Comparison of ENCODE assay signal across 7 mouse cellular contexts in genomic region chr1:84840018-84840664, GRCm38 (mm10). TPM values are rescaled to one million over a fixed set of nuclear protein-coding genes. Genes with fewer than 3 reads are reported as not detected.
DNase-seq lines count a peak whose midpoint lies in the region; ATAC-seq lines count a peak whose summit lies in the region.

Gene Trip12, minus strand, starts transcription at chr1:84840516.

- H3K27ac ChIP-seq in brown adipose tissue, adult 24 weeks (replicated peaks; ENCODE audit: low read depth, low read length): peak within 1 kb of the TSS; percentile 93
- peak within 1 kb of the TSS; percentile 89 for H3K27ac ChIP-seq in midbrain, embryonic 11.5 days (ENCODE audit: low read depth, low read length)

- peak; percentile 66 for ATAC-seq in midbrain, embryonic 11.5 days (ENCODE audit: low FRiP score)

- peak within 1 kb of the TSS; percentile 97 for H3K9ac ChIP-seq in midbrain, embryonic 11.5 days (ENCODE audit: low read length)

- intact Hi-C loops in gastrocnemius, postnatal 36 days (cut with DNase I): loop anchor here (10.0 kb wide), 1 partner anchor 105 kb away; no protein-coding TSS in a partner anchor

- peak within 1 kb of the TSS; percentile 73 for H3K4me2 ChIP-seq in midbrain, embryonic 11.5 days

- H3K36me3 ChIP-seq in midbrain, embryonic 11.5 days (ENCODE audit: control insufficient read depth, insufficient read depth, low read length): no peaks in the 10 kb centered on the region

- under 1% methylated on average over 39 of the region's 39 CpGs for WGBS in large intestine, adult 2 months
- under 1% methylated on average over 38 of the region's 39 CpGs for WGBS in midbrain, embryonic 11.5 days

- no peaks in the 10 kb centered on the region for H3K4me1 ChIP-seq in brown adipose tissue, adult 24 weeks (ENCODE audit: control insufficient read depth, insufficient read depth, insufficient read length, low read length)
- H3K4me1 ChIP-seq in midbrain, embryonic 11.5 days (ENCODE audit: control insufficient read depth, insufficient read depth, low read length): peaks cover 6% of the 10 kb centered on the region; the same call in 1 of the 2 replicates

- no peaks in the 10 kb centered on the region for H3K9me3 ChIP-seq in midbrain, embryonic 11.5 days (ENCODE audit: control insufficient read depth, low read length)

- H3K27me3 ChIP-seq in midbrain, embryonic 11.5 days (ENCODE audit: control insufficient read depth, insufficient read depth, low read length): no peaks in the 10 kb centered on the region

- peak within 1 kb of the TSS; percentile 80 for H3K4me3 ChIP-seq in brown adipose tissue, adult 24 weeks (ENCODE audit: insufficient read depth, low read depth, low read length)
- H3K4me3 ChIP-seq in midbrain, embryonic 11.5 days (ENCODE audit: low read depth, low read length): peak within 1 kb of the TSS; percentile 97

- no peak for DNase-seq in thymus, postnatal 0 days (ENCODE audit: low spot score)
- no peak for DNase-seq in thymus, postnatal 14 days
- DNase-seq in gastrocnemius, postnatal 36 days: no peak
- peak; percentile 32 for DNase-seq in large intestine, adult 2 months (ENCODE audit: low read depth, low spot score)
- DNase-seq in midbrain, embryonic 11.5 days (ENCODE audit: low spot score, missing footprints): peak; percentile 96
- no peak for DNase-seq in cerebellum, adult 11-12 months

RNA-seq across cellular contexts. Expression of gene Trip12, which starts in this region (rescaled TPM):
- polyA plus RNA-seq in thymus, postnatal 0 days (2015; fragmentation: Nextera tagmentation; extraction: Ambion mirVana): 54.7 and 64.9 TPM in 2 replicates
- polyA plus RNA-seq in brown adipose tissue, adult 24 weeks (2012; ENCODE audit: insufficient read depth, insufficient read length, missing spikeins): 70.1 and 74.2 TPM in 2 replicates
- total RNA-seq in gastrocnemius, postnatal 36 days (2021): 100 to 1,000 TPM; 162 to 172 TPM
- polyA plus RNA-seq in large intestine, adult 2 months (2012; rRNA removed): 20.8 and 26.5 TPM in 2 replicates
- polyA plus RNA-seq in midbrain, embryonic 11.5 days (2014; fragmentation: Nextera tagmentation; extraction: Ambion mirVana): 99.4 and 107 TPM in 2 replicates

Comparison
In these comparisons a context has a peak if more than half of its experiments do, and no peak if none do; other contexts are left out.
1. DNase-seq: peak in large intestine, adult 2 months (single experiment) and midbrain, embryonic 11.5 days (single experiment); none in thymus, postnatal 0 days (single experiment), thymus, postnatal 14 days (single experiment), gastrocnemius, postnatal 36 days (0 of 2) and cerebellum, adult 11-12 months (single experiment).